Mouse (Mus musculus) adrenal gland, postnatal 10 days (tissue): ENCODE measurements around the gene Myl4. TPM values are rescaled to one million over a fixed set of nuclear protein-coding genes. Genes with fewer than 3 reads are reported as not detected.

Source experiments
- DNase-seq: peaks from one replicate; pipeline ENCODE4 v3.0.0; 2021; ENCODE audit warnings: mixed read lengths
- total RNA-seq, 2 experiments: library from RNA; stranded (reverse); gene quantifications; 2 replicates each; pipeline ENCODE4 v1.2.3; 2021

Gene Myl4
- total RNA-seq, 2 experiments from 2014 or later: 5.2 to 11.4 TPM

- peak; percentile 66 for DNase-seq
Measured at GRCm38 (mm10) chr11:104571373-104571772, 20.9 kb downstream of the Myl4 start.

- no peak for DNase-seq
Measured at GRCm38 (mm10) chr11:104572091-104572490, 21.6 kb downstream of the Myl4 start.

- peak; percentile 15 for DNase-seq
Measured at GRCm38 (mm10) chr11:104572566-104572965, 22.1 kb downstream of the Myl4 start.

- no peak for DNase-seq
Measured at GRCm38 (mm10) chr11:104576772-104577612, 26.5 kb downstream of the Myl4 start.

GRCm38 (mm10) chr11:104578074-104578473, 27.6 kb downstream of the Myl4 start:
- no peak for DNase-seq

- DNase-seq: no peak
Measured at GRCm38 (mm10) chr11:104579084-104579483, 28.6 kb downstream of the Myl4 start.

GRCm38 (mm10) chr11:104579575-104579974, 29.1 kb downstream of the Myl4 start:
- DNase-seq: no peak

GRCm38 (mm10) chr11:104580091-104580490, 29.6 kb downstream of the Myl4 start:
- no peak for DNase-seq

GRCm38 (mm10) chr11:104580606-104581005, 30.1 kb downstream of the Myl4 start:
- DNase-seq: no peak

GRCm38 (mm10) chr11:104581446-104582307, 31.2 kb downstream of the Myl4 start:
- no peak for DNase-seq

- DNase-seq: no peak
Measured at GRCm38 (mm10) chr11:104582308-104582606, 31.8 kb downstream of the Myl4 start.

- no peak for DNase-seq
Measured at GRCm38 (mm10) chr11:104582630-104583364, 32.3 kb downstream of the Myl4 start.

- no peak for DNase-seq
Measured at GRCm38 (mm10) chr11:104585495-104585894, 35.0 kb downstream of the Myl4 start.

- no peak for DNase-seq
Measured at GRCm38 (mm10) chr11:104587904-104588303, 37.4 kb downstream of the Myl4 start.

- DNase-seq: no peak
Measured at GRCm38 (mm10) chr11:104588513-104588912, 38.0 kb downstream of the Myl4 start.

- no peak for DNase-seq
Measured at GRCm38 (mm10) chr11:104589570-104589969, 39.1 kb downstream of the Myl4 start.

- peak; percentile 83 for DNase-seq
Measured at GRCm38 (mm10) chr11:104590148-104590547, 39.7 kb downstream of the Myl4 start.

GRCm38 (mm10) chr11:104592066-104592835, 41.8 kb downstream of the Myl4 start:
- no peak for DNase-seq

GRCm38 (mm10) chr11:104596365-104596764, 45.9 kb downstream of the Myl4 start:
- DNase-seq: no peak

- DNase-seq: no peak
Measured at GRCm38 (mm10) chr11:104599265-104599945, 48.9 kb downstream of the Myl4 start.

GRCm38 (mm10) chr11:104600675-104601074, 50.2 kb downstream of the Myl4 start:
- no peak for DNase-seq
